Mouse (Mus musculus): ENCODE results near the gene Olfr588-ps1. TPM values are rescaled to one million over a fixed set of nuclear protein-coding genes. Genes with fewer than 3 reads are reported as not detected.
"Not testable (repeated sequence)": the region's sequence is repeated elsewhere in the genome, so short reads cannot be mapped to it uniquely, and the experiment has no call there.

The Olfr588-ps1 gene
- total RNA-seq, 1 experiment = not detected

GRCm38 (mm10) chr7:103156256-103156655 is 15.6 kb downstream of the Olfr588-ps1 start, which contains the start of gene Olfr589:
Olfr589 (minus strand) TSS chr7:103156356.
- no peaks in the 10 kb centered on the region for H3K36me3 ChIP-seq (ENCODE audit: control insufficient read depth, insufficient read depth, low read length, poor library complexity, severe bottlenecking)
- in situ Hi-C loops (cut with MboI; ENCODE audit: low sequenced_read_pairs in 2 of 2, unreplicated experiment in 2 of 2) = no loop called here
- no peaks in the 10 kb centered on the region for H3K9me3 ChIP-seq (ENCODE audit: control insufficient read depth, insufficient read depth, low read depth, low read length)
- no peaks in the 10 kb centered on the region for H3K4me1 ChIP-seq (ENCODE audit: control insufficient read depth in 2 of 2, insufficient read depth in 2 of 2, low read length in 2 of 2, poor library complexity in 1 of 2)
- TF ChIP-seq MAFK (IDR thresholded peaks at IDR 0.05; ENCODE audit: insufficient read depth, low read depth, low read length) = no peak
- no peak within 1 kb of the TSS for H3K4me3 ChIP-seq (ENCODE audit: insufficient read depth in 1 of 2, low read depth in 1 of 2, low read length in 2 of 2, poor library complexity in 1 of 2, severe bottlenecking in 1 of 2)
- no peak for DNase-seq (ENCODE audit: low read depth, low spot score)
- H3K9ac ChIP-seq (ENCODE audit: insufficient read depth, low read depth, low read length, poor library complexity, severe bottlenecking) = no peak within 1 kb of the TSS
- H3K27ac ChIP-seq (ENCODE audit: insufficient read depth, low read depth, low read length, poor library complexity, severe bottlenecking) = no peak within 1 kb of the TSS

- no peaks in the 10 kb centered on the region for H3K9me3 ChIP-seq (ENCODE audit: control insufficient read depth, insufficient read depth, low read depth, low read length)
- H3K9ac ChIP-seq (ENCODE audit: insufficient read depth, low read depth, low read length, poor library complexity, severe bottlenecking) = no peak overlapping the region
- in situ Hi-C loops (cut with MboI; ENCODE audit: low sequenced_read_pairs in 2 of 2, unreplicated experiment in 2 of 2) = no loop called here
- no peaks in the 10 kb centered on the region for H3K4me1 ChIP-seq (ENCODE audit: control insufficient read depth in 2 of 2, insufficient read depth in 2 of 2, low read length in 2 of 2, poor library complexity in 1 of 2)
- DNase-seq (ENCODE audit: low read depth, low spot score) = no peak
- H3K27ac ChIP-seq (ENCODE audit: insufficient read depth, low read depth, low read length, poor library complexity, severe bottlenecking) = no peak overlapping the region
- H3K4me3 ChIP-seq (ENCODE audit: insufficient read depth in 1 of 2, low read depth in 1 of 2, low read length in 2 of 2, poor library complexity in 1 of 2, severe bottlenecking in 1 of 2) = no peak overlapping the region
- TF ChIP-seq ZNF384 (IDR thresholded peaks at IDR 0.05; ENCODE audit: low read depth, low read length) (no peak), HCFC1 (IDR thresholded peaks at IDR 0.05; ENCODE audit: borderline replicate concordance, insufficient read depth, low read length) (no peak), MAFK (IDR thresholded peaks at IDR 0.05; ENCODE audit: insufficient read depth, low read depth, low read length) (no peak), ZC3H11A (IDR thresholded peaks at IDR 0.05; ENCODE audit: borderline replicate concordance, low read depth, low read length) (no peak)
- no peaks in the 10 kb centered on the region for H3K36me3 ChIP-seq (ENCODE audit: control insufficient read depth, insufficient read depth, low read length, poor library complexity, severe bottlenecking)
These were observed 29.0 kb downstream of the Olfr588-ps1 start for GRCm38 (mm10) chr7:103169697-103170096.

GRCm38 (mm10) chr7:103178240-103178639 is 37.6 kb downstream of the Olfr588-ps1 start, which contains the start of gene Olfr591:
Olfr591 (minus strand) TSS chr7:103178340.
- DNase-seq (ENCODE audit: low read depth, low spot score) = no peak
- Histone ChIP-seq H3K36me3 (ENCODE audit: control insufficient read depth, insufficient read depth, low read length, poor library complexity, severe bottlenecking) (no peaks in the 10 kb centered on the region), H3K4me1 (ENCODE audit: control insufficient read depth in 2 of 2, insufficient read depth in 2 of 2, low read length in 2 of 2, poor library complexity in 1 of 2) (no peaks in the 10 kb centered on the region), H3K9me3 (ENCODE audit: control insufficient read depth, insufficient read depth, low read depth, low read length) (no peaks in the 10 kb centered on the region), H3K4me3 (ENCODE audit: insufficient read depth in 1 of 2, low read depth in 1 of 2, low read length in 2 of 2, poor library complexity in 1 of 2, severe bottlenecking in 1 of 2) (no peak within 1 kb of the TSS), H3K9ac (ENCODE audit: insufficient read depth, low read depth, low read length, poor library complexity, severe bottlenecking) (no peak within 1 kb of the TSS), H3K27ac (ENCODE audit: insufficient read depth, low read depth, low read length, poor library complexity, severe bottlenecking) (no peak within 1 kb of the TSS)
- TF ChIP-seq CHD2 (IDR thresholded peaks at IDR 0.05; ENCODE audit: low read depth, low read length) (no peak), ZC3H11A (IDR thresholded peaks at IDR 0.05; ENCODE audit: borderline replicate concordance, low read depth, low read length) (no peak), HCFC1 (IDR thresholded peaks at IDR 0.05; ENCODE audit: borderline replicate concordance, insufficient read depth, low read length) (no peak)
- in situ Hi-C loops (cut with MboI; ENCODE audit: low sequenced_read_pairs in 2 of 2, unreplicated experiment in 2 of 2) = no loop called here

GRCm38 (mm10) chr7:103184503-103184902 is 43.8 kb downstream of the Olfr588-ps1 start, which contains the start of gene Olfr592:
Olfr592 (plus strand) TSS chr7:103184803.
- H3K36me3 ChIP-seq (ENCODE audit: control insufficient read depth, insufficient read depth, low read length, poor library complexity, severe bottlenecking); H3K9me3 ChIP-seq (ENCODE audit: control insufficient read depth, insufficient read depth, low read depth, low read length); H3K9ac ChIP-seq (ENCODE audit: insufficient read depth, low read depth, low read length, poor library complexity, severe bottlenecking); H3K4me3 ChIP-seq (ENCODE audit: insufficient read depth in 1 of 2, low read depth in 1 of 2, low read length in 2 of 2, poor library complexity in 1 of 2, severe bottlenecking in 1 of 2); in situ Hi-C loops (cut with MboI; ENCODE audit: low sequenced_read_pairs in 2 of 2, unreplicated experiment in 2 of 2); H3K4me1 ChIP-seq (ENCODE audit: control insufficient read depth in 2 of 2, insufficient read depth in 2 of 2, low read length in 2 of 2, poor library complexity in 1 of 2); H3K27ac ChIP-seq (ENCODE audit: insufficient read depth, low read depth, low read length, poor library complexity, severe bottlenecking); DNase-seq (ENCODE audit: low read depth, low spot score): not testable (repeated sequence)

Other genes starting within 250 kb of the Olfr588-ps1 start
- gene Olfr569, start 250.0 kb upstream of the Olfr588-ps1 start, total RNA-seq (2012; rRNA removed) = not detected in 2 replicates
- gene Olfr570, start 246.3 kb upstream of the Olfr588-ps1 start, total RNA-seq (2012; rRNA removed) = not detected in 2 replicates
- not detected in 2 replicates for gene Olfr571, start 223.3 kb upstream of the Olfr588-ps1 start, total RNA-seq (2012; rRNA removed)
- gene Olfr572, start 216.5 kb upstream of the Olfr588-ps1 start, total RNA-seq (2012; rRNA removed) = not detected in 2 replicates
- gene Olfr573-ps1, start 198.3 kb upstream of the Olfr588-ps1 start, total RNA-seq (2012; rRNA removed) = not detected in 2 replicates
- not detected in 2 replicates for gene Olfr574, start 192.4 kb upstream of the Olfr588-ps1 start, total RNA-seq (2012; rRNA removed)
- not detected in 2 replicates for gene Olfr575, start 182.1 kb upstream of the Olfr588-ps1 start, total RNA-seq (2012; rRNA removed)
- not detected in 2 replicates for gene Olfr576, start 178.2 kb upstream of the Olfr588-ps1 start, total RNA-seq (2012; rRNA removed)
- gene Olfr577, start 164.9 kb upstream of the Olfr588-ps1 start, total RNA-seq (2012; rRNA removed) = not detected in 2 replicates
- gene Olfr578, start 151.6 kb upstream of the Olfr588-ps1 start, total RNA-seq (2012; rRNA removed) = not detected in 2 replicates
- gene Olfr582, start 102.9 kb upstream of the Olfr588-ps1 start, total RNA-seq (2012; rRNA removed) = not detected in 2 replicates
- not detected in 2 replicates for gene Olfr583, start 89.6 kb upstream of the Olfr588-ps1 start, total RNA-seq (2012; rRNA removed)
- not detected in 2 replicates for gene Olfr584, start 59.0 kb upstream of the Olfr588-ps1 start, total RNA-seq (2012; rRNA removed)
- not detected in 2 replicates for gene Olfr585, start 43.2 kb upstream of the Olfr588-ps1 start, total RNA-seq (2012; rRNA removed)
- gene Olfr586, start 15.2 kb upstream of the Olfr588-ps1 start, total RNA-seq (2012; rRNA removed) = not detected in 2 replicates
- not detected in 2 replicates for gene Olfr589, start 15.5 kb downstream of the Olfr588-ps1 start, total RNA-seq (2012; rRNA removed)
- not detected in 2 replicates for gene Olfr591, start 37.5 kb downstream of the Olfr588-ps1 start, total RNA-seq (2012; rRNA removed)
- gene Olfr592, start 43.9 kb downstream of the Olfr588-ps1 start, total RNA-seq (2012; rRNA removed) = not detected in 2 replicates
- not detected in 2 replicates for gene Olfr593, start 71.0 kb downstream of the Olfr588-ps1 start, total RNA-seq (2012; rRNA removed)
- gene Olfr594, start 76.1 kb downstream of the Olfr588-ps1 start, total RNA-seq (2012; rRNA removed) = not detected in 2 replicates
- gene Usp17ld, start 111.6 kb downstream of the Olfr588-ps1 start, total RNA-seq (2012; rRNA removed) = 1.3 and 1.4 TPM in 2 replicates
- gene Olfr596, start 164.8 kb downstream of the Olfr588-ps1 start, total RNA-seq (2012; rRNA removed) = not detected in 2 replicates
- not detected in 2 replicates for gene Olfr597, start 175.4 kb downstream of the Olfr588-ps1 start, total RNA-seq (2012; rRNA removed)
- not detected in 2 replicates for gene Olfr598, start 182.7 kb downstream of the Olfr588-ps1 start, total RNA-seq (2012; rRNA removed)
- gene Olfr599, start 195.0 kb downstream of the Olfr588-ps1 start, total RNA-seq (2012; rRNA removed) = not detected in 2 replicates
- not detected in 2 replicates for gene Olfr600, start 208.8 kb downstream of the Olfr588-ps1 start, total RNA-seq (2012; rRNA removed)
- gene Olfr601, start 221.8 kb downstream of the Olfr588-ps1 start, total RNA-seq (2012; rRNA removed) = not detected in 2 replicates
- not detected in 2 replicates for gene Olfr603, start 245.3 kb downstream of the Olfr588-ps1 start, total RNA-seq (2012; rRNA removed)